ENCODE assay signal across 21 mouse cellular contexts in genomic region chr19:40640799-40641198, GRCm38 (mm10).
"Had no signal": no experiment of that assay in that cellular context is flagged by ENCODE, and none has a peak within 500 bp of the region (broad histone marks: within the 10 kb centered on the region; RNA-seq: fewer than 3 reads in every experiment).

No protein-coding gene starts in this region.

- H3K9ac ChIP-seq: liver, embryonic 15.5 days; liver, postnatal 0 days; lung, embryonic 15.5 days; midbrain, embryonic 12.5 days; neural tube, embryonic 13.5 days; neural tube, embryonic 15.5 days had no signal

- H3K4me1 ChIP-seq: midbrain, embryonic 12.5 days; neural tube, embryonic 13.5 days; neural tube, embryonic 15.5 days had no signal

- DNase-seq: liver, postnatal 0 days; lung, adult 2 months; lung, postnatal 4 days; midbrain, embryonic 14.5 days; retina, postnatal 1 day; right cerebral cortex, adult 18-20 months; right cerebral cortex, postnatal 25 days; right cerebral cortex, postnatal 4 days; spleen, adult 18-20 months; thymus, adult 18-20 months; thymus, postnatal 14 days; thymus, postnatal 36 days had no signal

- ATAC-seq: liver, postnatal 0 days; lung, postnatal 0 days; midbrain, embryonic 16.5 days had no signal

- H3K36me3 ChIP-seq: liver, embryonic 15.5 days; lung, embryonic 15.5 days; midbrain, embryonic 12.5 days; neural tube, embryonic 13.5 days; neural tube, embryonic 15.5 days had no signal

- H3K9me3 ChIP-seq: liver, embryonic 15.5 days; lung, embryonic 15.5 days; megakaryocyte, embryonic 14.5 days; midbrain, embryonic 12.5 days; neural tube, embryonic 13.5 days; neural tube, embryonic 15.5 days had no signal

- H3K27ac ChIP-seq: liver, embryonic 15.5 days; lung, embryonic 15.5 days; midbrain, embryonic 12.5 days; neural tube, embryonic 13.5 days; neural tube, embryonic 15.5 days had no signal

- H3K4me2 ChIP-seq: liver, embryonic 15.5 days; lung, embryonic 15.5 days; midbrain, embryonic 12.5 days; neural tube, embryonic 13.5 days; neural tube, embryonic 15.5 days had no signal

- H3K27me3 ChIP-seq: liver, embryonic 15.5 days; lung, embryonic 15.5 days; megakaryocyte, embryonic 14.5 days; midbrain, embryonic 12.5 days; neural tube, embryonic 13.5 days; neural tube, embryonic 15.5 days had no signal

- H3K4me3 ChIP-seq: liver, embryonic 15.5 days; lung, embryonic 15.5 days; megakaryocyte, embryonic 14.5 days; midbrain, embryonic 12.5 days; myocyte; neural tube, embryonic 13.5 days; neural tube, embryonic 15.5 days had no signal
